Mouse (Mus musculus): Measurements from ENCODE around the gene Slc13a3. TPM values are rescaled to one million over a fixed set of nuclear protein-coding genes. Genes with fewer than 3 reads are reported as not detected.
A peak's percentile ranks its signal among the peaks of the same experiment; 100 is the strongest.

Slc13a3 gene
- polyA plus RNA-seq, 1 experiment, result 12.6 TPM

DNA sequence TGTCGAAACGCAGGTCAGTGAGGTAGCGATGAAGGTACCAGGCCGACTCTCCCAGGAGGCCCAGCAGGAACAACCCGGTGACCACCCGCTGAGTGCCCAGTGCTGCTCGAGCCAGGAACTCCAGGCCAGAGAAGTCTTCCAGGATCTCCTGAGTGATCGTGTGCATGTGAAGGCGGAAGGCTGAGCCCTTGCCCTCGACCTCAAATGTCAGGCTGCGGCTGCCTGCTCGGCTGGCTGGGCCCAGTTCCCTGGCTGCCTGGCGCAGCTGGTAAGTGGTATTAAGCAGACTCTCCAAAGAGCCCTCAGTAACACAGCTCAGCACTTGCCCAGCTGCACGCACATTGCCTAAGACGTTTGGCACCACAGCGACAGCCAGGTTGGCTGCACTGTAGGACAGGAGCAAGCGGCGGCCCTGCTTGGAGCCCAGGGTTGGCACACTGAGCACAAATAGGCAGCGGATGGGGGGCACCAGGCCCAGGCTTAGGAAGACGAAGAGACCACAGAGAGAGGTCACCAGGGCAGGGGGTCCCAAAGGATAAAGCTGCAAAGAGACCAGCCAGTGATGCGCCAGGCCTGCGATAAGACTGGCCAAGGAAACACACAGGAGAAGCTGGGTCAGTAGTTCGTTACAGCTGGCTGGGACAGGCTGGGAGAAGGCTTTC, 75.4 kb downstream of the Slc13a3 start:
- H3K4me1 ChIP-seq (ENCODE audit: control insufficient read depth, insufficient read depth, low read length), result peaks cover 26% of the 10 kb centered on the region
- no peak overlapping the region for H3K4me3 ChIP-seq (ENCODE audit: insufficient read depth, low read length)
- TF ChIP-seq POLR2A (IDR thresholded peaks at IDR 0.05; ENCODE audit: borderline replicate concordance, low read depth, low read length) (no peak), CTCF (IDR thresholded peaks at IDR 0.05; ENCODE audit: low read depth, low read length) (no peak)
- H3K27ac ChIP-seq (ENCODE audit: insufficient read depth, low read depth, low read length), result no peak overlapping the region

GRCm38 (mm10) chr2:165396831-165397501, 76.1 kb downstream of the Slc13a3 start:
- no peak overlapping the region for H3K27ac ChIP-seq (ENCODE audit: insufficient read depth, low read depth, low read length)
- H3K4me3 ChIP-seq (ENCODE audit: insufficient read depth, low read length), result no peak overlapping the region
- TF ChIP-seq POLR2A (IDR thresholded peaks at IDR 0.05; ENCODE audit: borderline replicate concordance, low read depth, low read length) (no peak), CTCF (IDR thresholded peaks at IDR 0.05; ENCODE audit: low read depth, low read length) (no peak)
- peaks cover 20% of the 10 kb centered on the region for H3K4me1 ChIP-seq (ENCODE audit: control insufficient read depth, insufficient read depth, low read length)

DNA sequence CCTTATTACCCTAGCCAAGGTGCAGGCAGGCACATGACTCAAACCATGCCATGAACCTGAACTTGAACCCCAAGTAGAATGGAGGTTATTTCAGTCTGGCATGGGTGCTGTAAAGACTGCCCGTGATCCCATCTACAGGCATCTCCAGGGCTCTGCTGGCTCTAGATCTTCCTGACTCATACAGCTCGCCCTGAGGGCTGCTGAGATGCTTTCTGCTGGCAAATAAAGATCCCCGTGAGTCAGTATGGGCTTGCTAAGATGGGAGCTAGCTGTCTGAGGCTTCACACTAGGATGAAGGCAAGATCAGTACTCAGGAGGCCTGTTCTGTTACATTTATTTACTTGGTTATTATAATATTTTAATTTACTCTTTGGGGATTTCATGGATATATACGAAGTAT, 80.9 kb downstream of the Slc13a3 start:
- Histone ChIP-seq H3K4me3 (ENCODE audit: insufficient read depth, low read length) (no peak overlapping the region), H3K4me1 (ENCODE audit: control insufficient read depth, insufficient read depth, low read length) (peaks cover 6% of the 10 kb centered on the region), H3K27ac (ENCODE audit: insufficient read depth, low read depth, low read length) (no peak overlapping the region)
- no peak for TF ChIP-seq POLR2A (IDR thresholded peaks at IDR 0.05; ENCODE audit: borderline replicate concordance, low read depth, low read length)
- TF ChIP-seq CTCF (IDR thresholded peaks at IDR 0.05; ENCODE audit: low read depth, low read length), result no peak

GRCm38 (mm10) chr2:165391561-165391960, 81.5 kb downstream of the Slc13a3 start:
- Histone ChIP-seq H3K4me1 (ENCODE audit: control insufficient read depth, insufficient read depth, low read length) (peaks cover 10% of the 10 kb centered on the region), H3K4me3 (ENCODE audit: insufficient read depth, low read length) (no peak overlapping the region), H3K27ac (ENCODE audit: insufficient read depth, low read depth, low read length) (no peak overlapping the region)
- TF ChIP-seq CTCF (IDR thresholded peaks at IDR 0.05; ENCODE audit: low read depth, low read length) (peak; percentile 86), POLR2A (IDR thresholded peaks at IDR 0.05; ENCODE audit: borderline replicate concordance, low read depth, low read length) (no peak)

GRCm38 (mm10) chr2:165389299-165389952, 83.6 kb downstream of the Slc13a3 start:
- TF ChIP-seq POLR2A (IDR thresholded peaks at IDR 0.05; ENCODE audit: borderline replicate concordance, low read depth, low read length) (no peak), CTCF (IDR thresholded peaks at IDR 0.05; ENCODE audit: low read depth, low read length) (no peak)

DNA sequence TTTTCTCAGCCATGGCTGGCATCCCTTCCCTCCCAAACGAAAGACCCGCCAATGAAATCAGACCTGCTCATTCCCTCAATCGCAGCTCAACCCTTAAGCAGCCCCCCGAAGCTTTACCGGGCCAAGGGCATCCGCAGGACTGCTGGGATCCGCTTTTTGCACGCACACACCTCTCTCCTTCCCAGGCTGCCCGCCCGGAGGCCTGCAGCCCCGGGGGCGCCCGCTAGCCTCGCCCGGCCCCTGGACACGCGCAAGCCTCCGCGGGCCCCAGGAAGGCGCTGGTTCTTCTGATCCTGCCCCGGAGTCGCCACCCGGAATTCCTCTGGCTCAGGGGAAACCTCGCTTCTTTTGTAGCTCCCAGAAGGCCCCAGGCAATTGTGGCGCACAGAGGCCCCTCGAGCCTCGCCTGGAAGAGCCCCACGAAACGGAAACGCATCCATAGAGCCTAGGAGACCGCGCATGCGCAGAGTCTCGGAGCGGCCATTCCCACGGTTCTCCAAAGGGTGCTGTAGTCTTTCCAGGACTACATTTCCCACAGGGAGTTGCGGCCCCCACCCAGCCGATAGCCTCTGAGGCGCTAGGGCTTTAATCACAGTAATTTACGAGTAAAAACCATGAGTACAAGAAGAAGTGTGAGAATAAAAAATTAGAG, 85.1 kb downstream of the Slc13a3 start, which contains the start of gene Zfp334:
Zfp334 (minus strand) TSS at position 416 of the 652 bp plus-strand sequence.
- Histone ChIP-seq H3K4me1 (ENCODE audit: control insufficient read depth, insufficient read depth, low read length) (peaks cover 10% of the 10 kb centered on the region), H3K4me3 (ENCODE audit: insufficient read depth, low read length) (peak within 1 kb of the TSS; percentile 58), H3K27ac (ENCODE audit: insufficient read depth, low read depth, low read length) (no peak within 1 kb of the TSS)
- TF ChIP-seq CTCF (IDR thresholded peaks at IDR 0.05; ENCODE audit: low read depth, low read length) (no peak), POLR2A (IDR thresholded peaks at IDR 0.05; ENCODE audit: borderline replicate concordance, low read depth, low read length) (no peak)

More at GRCm38 (mm10) chr2:165389299-165389952, 83.6 kb downstream of the Slc13a3 start:
- no peak overlapping the region for H3K4me3 ChIP-seq (ENCODE audit: insufficient read depth, low read length)
- H3K4me1 ChIP-seq (ENCODE audit: control insufficient read depth, insufficient read depth, low read length), result peaks cover 10% of the 10 kb centered on the region
- no peak overlapping the region for H3K27ac ChIP-seq (ENCODE audit: insufficient read depth, low read depth, low read length)

DNA sequence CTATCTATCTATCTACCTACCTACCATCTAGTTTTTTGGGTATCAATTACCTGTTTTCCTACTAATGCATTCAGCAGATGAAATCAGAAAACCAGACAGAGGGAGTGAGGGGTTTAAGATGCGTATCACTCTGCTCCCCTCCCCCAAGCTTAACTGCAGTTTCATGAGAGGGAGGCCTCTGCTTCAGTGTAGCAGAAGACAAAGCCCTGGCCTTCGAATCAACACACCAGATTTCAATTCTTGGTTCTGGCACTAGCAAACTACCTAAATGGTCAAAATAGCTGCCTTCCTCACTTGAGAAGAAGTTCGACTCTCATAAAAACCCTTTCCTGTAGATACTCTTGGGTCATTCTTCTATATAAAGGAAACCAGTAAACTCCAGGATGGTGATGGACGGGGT, 85.7 kb downstream of the Slc13a3 start:
- TF ChIP-seq POLR2A (IDR thresholded peaks at IDR 0.05; ENCODE audit: borderline replicate concordance, low read depth, low read length) (no peak), CTCF (IDR thresholded peaks at IDR 0.05; ENCODE audit: low read depth, low read length) (no peak)
- Histone ChIP-seq H3K4me3 (ENCODE audit: insufficient read depth, low read length) (peak overlapping the region; percentile 58), H3K4me1 (ENCODE audit: control insufficient read depth, insufficient read depth, low read length) (peaks cover 10% of the 10 kb centered on the region), H3K27ac (ENCODE audit: insufficient read depth, low read depth, low read length) (no peak overlapping the region)

GRCm38 (mm10) chr2:165380050-165380449, 93.0 kb downstream of the Slc13a3 start:
- Histone ChIP-seq H3K27ac (ENCODE audit: insufficient read depth, low read depth, low read length) (no peak overlapping the region), H3K4me1 (ENCODE audit: control insufficient read depth, insufficient read depth, low read length) (peaks cover 10% of the 10 kb centered on the region), H3K4me3 (ENCODE audit: insufficient read depth, low read length) (no peak overlapping the region)
- no peak for TF ChIP-seq POLR2A (IDR thresholded peaks at IDR 0.05; ENCODE audit: borderline replicate concordance, low read depth, low read length)
- no peak for TF ChIP-seq CTCF (IDR thresholded peaks at IDR 0.05; ENCODE audit: low read depth, low read length)

GRCm38 (mm10) chr2:165376001-165376400, 97.0 kb downstream of the Slc13a3 start:
- Histone ChIP-seq H3K4me3 (ENCODE audit: insufficient read depth, low read length) (no peak overlapping the region), H3K4me1 (ENCODE audit: control insufficient read depth, insufficient read depth, low read length) (peaks cover 13% of the 10 kb centered on the region), H3K27ac (ENCODE audit: insufficient read depth, low read depth, low read length) (no peak overlapping the region)
- TF ChIP-seq POLR2A (IDR thresholded peaks at IDR 0.05; ENCODE audit: borderline replicate concordance, low read depth, low read length) (no peak), CTCF (IDR thresholded peaks at IDR 0.05; ENCODE audit: low read depth, low read length) (0 out of 2 replicates have a peak, but pooled peaks have one; percentile 6)
